Mouse (Mus musculus) small intestine, adult 2 months (tissue): ENCODE data around the gene Dennd1a.

Experiments used
- CTCF ChIP-seq: fragments of 200-500 bp; IDR thresholded peaks from 2 replicates; pipeline ENCODE4 v1.5.1; 2012; ENCODE audit warnings: low read depth, mild to moderate bottlenecking, control low read depth, inconsistent platforms, low read length, moderate library complexity, mixed read lengths; ENCODE audit not compliant: insufficient replicate concordance, insufficient read length; ENCODE audit errors: extremely low read depth
- POLR2A ChIP-seq: fragments of 200-500 bp; IDR thresholded peaks from 2 replicates; pipeline ENCODE4 v1.6.1; 2012; ENCODE audit warnings: low read depth, mild to moderate bottlenecking, control low read depth, inconsistent platforms, low read length, moderate library complexity

DNA sequence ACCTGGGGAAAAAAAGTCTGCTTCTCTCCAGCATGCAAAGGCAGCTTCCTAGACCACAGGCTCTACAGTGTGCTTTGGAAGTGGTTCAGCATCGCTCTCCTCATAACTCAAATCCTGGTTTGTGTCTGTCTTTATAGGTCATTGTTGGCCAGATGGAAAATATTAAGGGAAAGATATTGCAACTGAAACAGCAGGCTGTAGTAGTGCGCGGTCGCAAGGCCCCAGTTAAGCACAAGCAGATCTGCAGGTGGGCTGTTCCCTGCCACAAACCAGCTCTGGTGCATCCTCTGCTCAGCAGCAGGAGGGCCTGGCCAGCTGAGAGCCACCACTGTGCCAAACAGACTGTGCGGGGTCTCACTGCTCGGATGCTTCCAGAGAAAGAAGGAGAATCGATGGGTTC lies 186.9 kb downstream of the Dennd1a start:
- no peak for TF ChIP-seq CTCF
- no peak for TF ChIP-seq POLR2A
